Mouse (Mus musculus): ENCODE data around the gene Hnrnpu.
A peak's percentile ranks its signal among the peaks of the same experiment; 100 is the strongest.
"Not testable (repeated sequence)": the region's sequence is repeated elsewhere in the genome, so short reads cannot be mapped to it uniquely, and the experiment has no call there.

The Hnrnpu gene

DNA sequence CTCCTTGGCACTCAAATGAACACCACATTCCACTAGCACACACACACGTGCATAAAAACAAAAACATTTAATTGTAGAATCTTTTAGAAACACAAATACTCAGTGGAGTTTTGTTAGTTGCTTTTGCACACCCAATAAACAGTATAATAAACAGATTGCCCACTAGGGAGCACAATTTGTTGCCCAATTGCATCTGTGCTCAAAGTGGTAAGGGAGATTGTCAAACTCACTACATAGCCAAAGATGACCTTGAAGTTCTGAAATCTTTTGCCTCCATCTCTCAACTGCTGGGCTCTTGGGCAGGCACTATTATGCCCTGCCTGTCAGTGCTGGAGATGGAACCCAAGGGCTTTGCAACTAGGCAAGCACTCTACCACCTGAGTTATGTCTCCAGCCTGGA lies 27.5 kb downstream of the Hnrnpu start:
- DNase-seq: no peak

DNA sequence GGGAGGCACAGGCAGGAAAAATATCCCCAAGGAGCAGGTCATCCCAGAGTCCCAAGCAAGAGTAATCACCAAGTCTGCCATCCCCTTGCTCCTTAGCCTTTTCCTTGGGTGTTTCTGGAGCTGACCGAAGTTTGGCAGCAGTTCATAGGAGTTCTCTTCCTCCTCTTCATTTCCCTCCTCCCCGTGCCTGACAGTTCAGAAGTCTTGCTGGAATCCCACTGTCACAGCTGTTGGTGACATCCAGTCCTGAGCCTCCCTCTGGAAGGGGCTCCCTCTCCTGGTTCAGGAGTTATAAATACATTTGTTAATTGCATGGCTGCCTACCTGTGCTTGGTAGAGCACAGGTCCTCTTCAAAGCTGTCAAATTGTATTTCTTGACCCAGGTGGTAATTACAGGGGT lies 28.1 kb downstream of the Hnrnpu start:
- no peak for DNase-seq

DNA sequence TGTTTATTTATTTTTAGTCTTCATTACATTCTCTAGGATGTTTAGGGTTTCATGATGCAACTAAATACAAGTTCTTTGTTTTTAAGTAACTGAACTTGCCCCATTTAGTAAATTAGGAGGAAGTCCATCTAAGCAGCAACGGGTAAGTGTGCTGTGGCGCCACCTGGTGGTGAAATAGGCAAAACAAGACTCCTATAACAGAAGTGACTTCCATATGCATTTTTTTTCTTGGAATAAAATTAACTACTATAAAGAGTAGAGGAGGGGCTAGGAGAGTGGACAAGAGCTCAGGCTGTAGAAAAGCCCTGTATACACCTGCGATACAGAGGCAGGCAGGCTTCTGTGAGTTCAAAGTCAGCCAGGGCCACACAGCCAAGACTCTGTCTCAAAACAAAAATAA lies 34.2 kb downstream of the Hnrnpu start:
- DNase-seq: peak; percentile 79

GRCm38 (mm10) chr1:178301261-178301660 lies 36.3 kb downstream of the Hnrnpu start:
- DNase-seq: not testable (repeated sequence)

GRCm38 (mm10) chr1:178294051-178294450 lies 43.5 kb downstream of the Hnrnpu start:
- no peak for DNase-seq

DNA sequence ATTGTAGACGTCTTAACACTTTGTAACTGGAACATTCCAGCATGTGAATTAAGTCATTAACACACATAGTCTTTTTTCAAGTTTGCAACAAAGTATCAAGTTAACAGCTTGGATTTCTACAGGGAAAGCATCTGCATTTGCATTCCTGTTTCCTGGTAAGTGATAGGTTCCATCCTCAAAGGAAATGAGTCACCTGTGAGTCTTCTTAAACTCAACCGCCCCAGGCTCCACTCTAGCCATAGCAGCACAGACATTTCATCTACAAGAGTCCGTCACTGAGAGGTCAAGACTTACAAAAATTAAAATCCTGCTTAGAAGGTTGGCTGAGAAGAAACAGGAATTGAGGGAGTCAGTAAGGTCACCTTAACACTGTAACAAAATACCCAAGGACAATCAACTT lies 45.9 kb downstream of the Hnrnpu start:
- no peak for DNase-seq

GRCm38 (mm10) chr1:178287601-178288176 lies 49.9 kb downstream of the Hnrnpu start:
- DNase-seq: no peak

- DNase-seq: no peak
Measured at GRCm38 (mm10) chr1:178283946-178284720, 53.5 kb downstream of the Hnrnpu start.

GRCm38 (mm10) chr1:178283314-178283713 lies 54.3 kb downstream of the Hnrnpu start:
- not testable (repeated sequence) for DNase-seq

DNA sequence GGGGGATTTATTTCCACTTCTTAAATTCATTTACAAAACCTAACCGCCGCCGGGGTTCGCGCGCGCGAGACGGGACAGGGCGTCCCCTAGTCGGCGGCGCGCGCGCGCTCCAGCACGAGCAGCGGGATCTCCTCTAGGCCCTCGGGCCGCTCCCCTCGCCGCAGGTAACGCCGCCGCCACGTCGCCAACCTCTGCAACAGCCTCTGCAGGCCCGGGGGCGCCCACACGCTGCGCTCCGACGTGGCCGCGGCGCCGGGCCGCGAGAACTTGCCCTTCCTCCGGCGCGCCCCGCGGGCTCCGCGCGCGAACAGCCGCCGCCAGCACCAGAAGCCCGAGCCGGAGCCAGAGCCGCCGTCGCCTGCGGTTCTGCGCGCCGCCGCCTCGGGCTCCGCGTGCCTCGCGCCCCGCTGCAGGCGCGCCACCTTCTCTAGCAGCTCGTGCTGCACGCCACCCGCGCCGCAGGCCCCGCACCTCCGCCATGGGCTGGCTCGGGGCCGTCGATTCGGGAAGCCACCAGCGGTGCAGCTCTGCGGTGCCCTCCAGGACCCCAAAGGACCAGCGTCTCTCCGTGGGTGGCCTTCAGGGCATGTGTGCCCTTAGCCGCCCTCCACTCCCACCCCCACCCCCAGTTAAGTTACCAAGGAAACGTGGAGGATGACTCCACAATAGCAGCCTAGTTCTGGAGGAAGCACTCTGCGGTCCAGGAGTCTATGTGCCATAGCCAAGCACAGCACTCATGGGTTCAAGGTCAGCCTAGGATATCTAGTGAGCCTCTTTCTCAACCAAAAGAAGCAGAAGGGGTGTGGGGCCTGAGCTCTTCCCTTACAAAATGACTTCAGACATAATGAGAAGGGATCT lies 61.3 kb downstream of the Hnrnpu start:
- DNase-seq: peak; percentile 87

DNA sequence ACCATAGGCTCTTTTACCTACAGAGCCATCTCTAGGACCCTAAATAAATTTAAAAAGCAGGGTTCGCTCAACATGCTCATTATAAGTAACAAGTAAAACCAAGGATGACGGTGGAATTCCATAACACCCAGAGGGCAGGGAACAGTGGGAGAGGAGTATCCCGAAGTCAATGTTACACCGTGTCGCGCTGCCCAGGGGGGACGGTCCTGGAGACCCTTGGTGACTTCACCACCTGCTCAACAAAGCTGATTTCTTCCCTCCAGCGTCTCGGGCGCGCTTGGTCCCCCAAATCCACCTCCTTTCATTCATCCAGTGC lies 61.9 kb downstream of the Hnrnpu start:
- DNase-seq: no peak

GRCm38 (mm10) chr1:178275174-178275730 lies 62.3 kb downstream of the Hnrnpu start:
- DNase-seq: no peak
